8 mouse cellular contexts compared by ENCODE assay signal in the genomic region with DNA sequence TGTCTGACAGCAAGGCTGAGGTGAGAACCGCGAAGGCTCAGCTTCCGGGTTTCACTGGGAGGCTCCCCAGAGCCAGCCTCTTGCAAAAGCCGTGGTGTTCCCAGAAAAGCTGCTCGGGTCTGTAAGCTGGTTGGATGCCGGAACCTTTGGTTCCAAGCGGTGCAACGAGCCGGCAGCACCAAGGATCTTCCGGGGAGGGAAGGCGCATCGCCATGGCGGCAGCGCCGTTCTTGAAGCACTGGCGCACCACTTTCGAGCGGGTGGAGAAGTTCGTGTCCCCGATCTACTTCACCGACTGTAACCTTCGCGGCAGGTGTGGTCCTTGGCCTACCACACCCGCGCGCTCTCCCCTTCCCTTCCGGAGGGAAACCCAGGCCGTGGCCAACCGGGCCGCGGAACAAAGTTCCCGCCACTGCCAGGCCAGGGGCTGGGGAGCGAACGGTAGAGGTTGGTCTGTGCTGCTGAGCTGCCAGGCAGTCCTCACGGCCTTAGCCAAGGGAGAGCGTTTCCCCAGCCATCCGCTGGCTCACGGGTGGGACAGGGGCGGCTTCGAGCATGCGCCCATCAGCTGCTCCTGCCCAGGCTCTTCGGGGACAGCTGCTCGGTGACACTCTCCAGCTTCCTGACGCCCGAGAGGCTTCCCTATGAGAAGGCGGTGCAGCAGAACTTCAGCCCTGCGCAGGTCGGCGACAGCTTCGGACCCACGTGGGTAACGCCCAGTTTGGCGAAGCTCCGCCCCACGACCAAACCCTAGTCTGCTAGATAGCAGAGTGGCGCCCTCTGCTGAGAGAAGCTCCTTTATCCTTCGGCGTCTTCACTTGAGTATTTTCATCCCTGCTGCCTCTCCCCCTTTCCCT. TPM values are rescaled to one million over a fixed set of nuclear protein-coding genes. Genes with fewer than 3 reads are reported as not detected.
DNase-seq lines count a peak whose midpoint lies in the region; ATAC-seq lines count a peak whose summit lies in the region.

TSS of gene Man2c1 (plus strand) at position 114 of the 857 bp plus-strand sequence.

- peak; percentile 86 for ATAC-seq in inflammation-experienced regulatory T-cells, adult 6 months
- peak; percentile 94 for ATAC-seq in megakaryocyte-erythroid progenitor cell, adult 5-6 weeks (replicated peaks; ENCODE audit: low FRiP score, low TSS enrichment, poor library complexity, severe bottlenecking)

- intact Hi-C loops in gastrocnemius, postnatal 14 days (cut with DNase I; ENCODE audit: low total_unique reads): loop anchor here (5.0 to 10.0 kb wide), 2 partner anchors 74 to 206 kb away; partner anchors contain the start of gene Snx33
- intact Hi-C loops in left cerebral cortex, postnatal 10 days (cut with DNase I): loop anchor here (5.0 kb wide), 2 partner anchors 54 to 184 kb away; no protein-coding TSS in a partner anchor

- DNase-seq in adrenal gland, adult (ENCODE audit: inconsistent age in 2 of 2, low spot score in 1 of 2): peak; percentile 95 to 97
- peak; percentile 97 for DNase-seq in embryo, embryonic 10.5 days (ENCODE audit: low spot score)
- peak; percentile 95 for DNase-seq in gastrocnemius, postnatal 14 days
- DNase-seq in left cerebral cortex, postnatal 10 days (ENCODE audit: extremely low spot score in 1 of 2, low spot score in 2 of 2): peak; percentile 90 to 96
- DNase-seq in right cerebral cortex, postnatal 25 days: peak; percentile 92
- DNase-seq in urinary bladder, postnatal 4 days (ENCODE audit: low spot score in 2 of 2): peak; percentile 89 to 93

RNA-seq across cellular contexts. Expression of gene Man2c1, which starts in this region (rescaled TPM):
- total RNA-seq in gastrocnemius, postnatal 14 days (2021): 10 to 100 TPM; 32.8 to 36.2 TPM
- polyA plus RNA-seq in inflammation-experienced regulatory T-cells, adult 6 months (2017; shearing (Covaris generic)): 10 to 100 TPM; 44.7 to 81.1 (median 56.4) TPM
- 100 to 1,000 TPM; 140 to 148 TPM for total RNA-seq in left cerebral cortex, postnatal 10 days (2021)
- total RNA-seq in megakaryocyte-erythroid progenitor cell, adult 5-6 weeks (2014; fragmentation: Nextera tagmentation): 83.6 and 95.2 TPM in 2 replicates
- total RNA-seq in megakaryocyte-erythroid progenitor cell, adult 5-6 weeks (2017): 38.8 and 64.8 TPM in 2 replicates

Comparison
In these comparisons a context has a peak if more than half of its experiments do, and no peak if none do; other contexts are left out.
1. Peak in every context shown above with its lines: DNase-seq and ATAC-seq.